17 mouse cellular contexts compared by ENCODE assay signal in genomic region chr12:7291557-7291956, GRCm38 (mm10).
DNase-seq lines count a peak whose midpoint lies in the region; ATAC-seq and TF ChIP-seq lines count a peak whose summit lies in the region.
"Had no signal": no experiment of that assay in that cellular context is flagged by ENCODE, and none has a peak within 500 bp of the region (broad histone marks: within the 10 kb centered on the region; RNA-seq: fewer than 3 reads in every experiment).

No protein-coding gene starts in this region.

- H3K4me3 ChIP-seq in hindbrain, embryonic 12.5 days: no peak overlapping the region
- no peak overlapping the region for H3K4me3 ChIP-seq in midbrain, embryonic 16.5 days (ENCODE audit: low read depth, low read length)
- no peak overlapping the region for H3K4me3 ChIP-seq in heart, adult 2 months
- H3K4me3 ChIP-seq: embryonic facial prominence, embryonic 15.5 days; gastrocnemius, adult 2 months; lung, embryonic 15.5 days had no signal

- H3K27ac ChIP-seq in hindbrain, embryonic 12.5 days: no peak overlapping the region
- H3K27ac ChIP-seq in midbrain, embryonic 16.5 days (ENCODE audit: low read length): no peak overlapping the region
- H3K27ac ChIP-seq in heart, adult 2 months: no peak overlapping the region
- H3K27ac ChIP-seq: embryonic facial prominence, embryonic 15.5 days; gastrocnemius, adult 2 months; lung, embryonic 15.5 days had no signal

- no peak overlapping the region for H3K4me2 ChIP-seq in hindbrain, embryonic 12.5 days (replicated peaks)
- no peak overlapping the region for H3K4me2 ChIP-seq in midbrain, embryonic 16.5 days (ENCODE audit: low read length)
- H3K4me2 ChIP-seq: embryonic facial prominence, embryonic 15.5 days; lung, embryonic 15.5 days had no signal

- intact Hi-C loops in heart, adult 2 months (cut with DNase I): no loop called here

- no peaks in the 10 kb centered on the region for H3K36me3 ChIP-seq in hindbrain, embryonic 12.5 days
- no peaks in the 10 kb centered on the region for H3K36me3 ChIP-seq in midbrain, embryonic 16.5 days (ENCODE audit: control insufficient read depth, insufficient read depth, low read length)
- H3K36me3 ChIP-seq in heart, adult 2 months (ENCODE audit: control insufficient read depth, insufficient read depth, low read length): no peaks in the 10 kb centered on the region
- H3K36me3 ChIP-seq: embryonic facial prominence, embryonic 15.5 days; lung, embryonic 15.5 days had no signal

- H3K27me3 ChIP-seq in hindbrain, embryonic 12.5 days: no peaks in the 10 kb centered on the region
- no peaks in the 10 kb centered on the region for H3K27me3 ChIP-seq in midbrain, embryonic 16.5 days (ENCODE audit: control insufficient read depth, insufficient read depth, low read depth, low read length)
- H3K27me3 ChIP-seq in heart, adult 2 months (ENCODE audit: control insufficient read depth, insufficient read depth, low read length): no peaks in the 10 kb centered on the region
- H3K27me3 ChIP-seq: embryonic facial prominence, embryonic 15.5 days; lung, embryonic 15.5 days had no signal

- no peak for TF ChIP-seq CTCF in heart, adult 2 months (IDR thresholded peaks at IDR 0.05)

- 63% methylated on average over 2 of the region's 2 CpGs for WGBS in hindbrain, embryonic 12.5 days
- 45% methylated on average over 2 of the region's 2 CpGs for WGBS in midbrain, embryonic 16.5 days
- 66% methylated on average over 2 of the region's 2 CpGs for WGBS in heart, adult 2 months

- no peaks in the 10 kb centered on the region for H3K4me1 ChIP-seq in hindbrain, embryonic 12.5 days
- H3K4me1 ChIP-seq in midbrain, embryonic 16.5 days (ENCODE audit: control insufficient read depth, insufficient read depth, low read length): 0 out of 2 replicates have a peak, but pooled peaks cover 3% of the 10 kb centered on the region
- H3K4me1 ChIP-seq in heart, adult 2 months (ENCODE audit: control insufficient read depth, insufficient read depth, low read length): no peaks in the 10 kb centered on the region
- H3K4me1 ChIP-seq: embryonic facial prominence, embryonic 15.5 days; lung, embryonic 15.5 days had no signal

- no peaks in the 10 kb centered on the region for H3K9me3 ChIP-seq in hindbrain, embryonic 12.5 days (replicated peaks)
- no peaks in the 10 kb centered on the region for H3K9me3 ChIP-seq in midbrain, embryonic 16.5 days (replicated peaks; ENCODE audit: control insufficient read depth, low read length, poor library complexity, severe bottlenecking)
- H3K9me3 ChIP-seq: embryonic facial prominence, embryonic 15.5 days; lung, embryonic 15.5 days had no signal

- ATAC-seq in hindbrain, embryonic 12.5 days (ENCODE audit: low FRiP score): peak; percentile 82
- 0 out of 2 replicates have a peak, but pooled peaks have one; percentile 8 for ATAC-seq in midbrain, embryonic 16.5 days

- peak; percentile 15 to 43 for DNase-seq in cerebellum, postnatal 14 days
- no peak for DNase-seq in cerebellum, postnatal 36 days
- peak; percentile 4 for DNase-seq in brain, adult 2 months (ENCODE audit: low read depth, low spot score)
- DNase-seq in heart, adult 2 months: no peak
- no peak for DNase-seq in adrenal gland, postnatal 36 days
- no peak for DNase-seq in thymus, adult 18-20 months
- DNase-seq: adrenal gland, adult 8-10 months; cerebellum, adult 2 months; gastrocnemius, adult 2 months; kidney, adult 8-10 months; kidney, postnatal 25 days; spleen, adult 18-20 months; thymus, adult 2 months had no signal

- no peak for TF ChIP-seq EP300 in heart, adult 2 months (IDR thresholded peaks at IDR 0.05; ENCODE audit: insufficient read depth, low read depth, low read length)

- no peaks in the 10 kb centered on the region for H3K79me2 ChIP-seq in heart, adult 2 months (replicated peaks; ENCODE audit: control insufficient read depth, insufficient read depth, low read length)

- no peak overlapping the region for H3K9ac ChIP-seq in hindbrain, embryonic 12.5 days
- no peak overlapping the region for H3K9ac ChIP-seq in midbrain, embryonic 16.5 days (ENCODE audit: low read depth, low read length)
- no peak overlapping the region for H3K9ac ChIP-seq in heart, adult 2 months (ENCODE audit: low read depth, low read length)
- H3K9ac ChIP-seq: embryonic facial prominence, embryonic 15.5 days; lung, embryonic 15.5 days had no signal

- no peak for TF ChIP-seq POLR2A in heart, adult 2 months (IDR thresholded peaks at IDR 0.05; ENCODE audit: insufficient read depth, low read depth, low read length)

Comparison
In these comparisons a context has a peak if more than half of its experiments do, and no peak if none do; other contexts are left out.
1. DNase-seq: peak in cerebellum, postnatal 14 days (2 of 2) and brain, adult 2 months (single experiment); none in cerebellum, postnatal 36 days (0 of 2), heart, adult 2 months (0 of 2), adrenal gland, postnatal 36 days (0 of 2) and thymus, adult 18-20 months (0 of 2).